Mouse (Mus musculus) heart, postnatal 4 days (tissue): ENCODE measurements at regions not wholly inside any gene's neighbourhood (a gene's known extent, or its start where the extent isn't known, plus 50 kb on each side); places are given as distances from the start of the nearest gene placed in this dataset.

Source experiments
- DNase-seq: peaks from one replicate; pipeline ENCODE4 v3.0.0; 2021

- no peak for DNase-seq
Measured at GRCm38 (mm10) chr9:115361191-115361590, 51.0 kb upstream of the Stt3b start.

GRCm38 (mm10) chr9:115361881-115362280, 51.7 kb upstream of the Stt3b start:
- no peak for DNase-seq

GRCm38 (mm10) chr9:115362486-115362885, 52.3 kb upstream of the Stt3b start:
- no peak for DNase-seq

GRCm38 (mm10) chr9:115364919-115365861, 55.0 kb upstream of the Stt3b start:
- DNase-seq: peak; percentile 18

GRCm38 (mm10) chr9:115367808-115368207, 57.6 kb upstream of the Stt3b start:
- DNase-seq: no peak

- no peak for DNase-seq
Measured at GRCm38 (mm10) chr9:115380276-115380675, 70.1 kb upstream of the Stt3b start.

GRCm38 (mm10) chr9:115382824-115383475, 72.7 kb upstream of the Stt3b start:
- DNase-seq: no peak

- peak; percentile 55 for DNase-seq
Measured at GRCm38 (mm10) chr9:115383935-115384334, 73.7 kb upstream of the Stt3b start.

GRCm38 (mm10) chr9:115384345-115384744, 74.1 kb upstream of the Stt3b start:
- no peak for DNase-seq

- DNase-seq: no peak
Measured at GRCm38 (mm10) chr9:115387471-115388360, 77.5 kb upstream of the Stt3b start.

GRCm38 (mm10) chr9:115388361-115388759, 78.1 kb upstream of the Stt3b start:
- DNase-seq: no peak

- no peak for DNase-seq
Measured at GRCm38 (mm10) chr9:115389082-115389481, 78.9 kb upstream of the Stt3b start.

- peak; percentile 73 for DNase-seq
Measured at GRCm38 (mm10) chr9:115390880-115391281, 80.7 kb upstream of the Stt3b start.

GRCm38 (mm10) chr9:115395511-115395910, 85.3 kb upstream of the Stt3b start:
- no peak for DNase-seq

- DNase-seq: no peak
Measured at GRCm38 (mm10) chr9:115400461-115400860, 90.2 kb upstream of the Stt3b start.

GRCm38 (mm10) chr9:115401405-115402151, 91.4 kb upstream of the Stt3b start:
- DNase-seq: peak; percentile 28

GRCm38 (mm10) chr9:115402661-115403060, 92.4 kb upstream of the Stt3b start:
- DNase-seq: no peak

GRCm38 (mm10) chr9:115403354-115403968, 93.2 kb upstream of the Stt3b start:
- DNase-seq: no peak

- DNase-seq: no peak
Measured at GRCm38 (mm10) chr9:115407901-115408470, 97.8 kb upstream of the Stt3b start.

- DNase-seq: no peak
Measured at GRCm38 (mm10) chr9:115408886-115409285, 98.7 kb upstream of the Stt3b start.

GRCm38 (mm10) chr9:115414190-115414589, 104.0 kb upstream of the Stt3b start:
- no peak for DNase-seq
